Mouse (Mus musculus): ENCODE measurements around the gene Pmel. TPM values are rescaled to one million over a fixed set of nuclear protein-coding genes. Genes with fewer than 3 reads are reported as not detected.
A peak's percentile ranks its signal among the peaks of the same experiment; 100 is the strongest.

The Pmel gene
- polyA plus RNA-seq, 1 experiment from 2014 or later = 2.6 TPM

GRCm38 (mm10) chr10:128671148-128671547 lies 32.8 kb upstream of the Pmel start:
- no peak overlapping the region for H3K4me2 ChIP-seq
- peaks cover 13% of the 10 kb centered on the region; the same call in 1 of the 2 replicates for H3K36me3 ChIP-seq
- H3K4me1 ChIP-seq = peaks cover 21% of the 10 kb centered on the region
- no peak overlapping the region for H3K9ac ChIP-seq
- H3K27ac ChIP-seq (replicated peaks) = no peak overlapping the region
- 0 out of 2 replicates have a peak, but pooled peaks cover 6% of the 10 kb centered on the region for H3K27me3 ChIP-seq (replicated peaks)
- ATAC-seq (ENCODE audit: extremely low read depth, insufficient number of reproducible peaks, low FRiP score, low TSS enrichment) = no peak
- no peaks in the 10 kb centered on the region for H3K9me3 ChIP-seq
- 85% methylated on average over 9 of the region's 9 CpGs for WGBS
- no peak overlapping the region for H3K4me3 ChIP-seq

DNA sequence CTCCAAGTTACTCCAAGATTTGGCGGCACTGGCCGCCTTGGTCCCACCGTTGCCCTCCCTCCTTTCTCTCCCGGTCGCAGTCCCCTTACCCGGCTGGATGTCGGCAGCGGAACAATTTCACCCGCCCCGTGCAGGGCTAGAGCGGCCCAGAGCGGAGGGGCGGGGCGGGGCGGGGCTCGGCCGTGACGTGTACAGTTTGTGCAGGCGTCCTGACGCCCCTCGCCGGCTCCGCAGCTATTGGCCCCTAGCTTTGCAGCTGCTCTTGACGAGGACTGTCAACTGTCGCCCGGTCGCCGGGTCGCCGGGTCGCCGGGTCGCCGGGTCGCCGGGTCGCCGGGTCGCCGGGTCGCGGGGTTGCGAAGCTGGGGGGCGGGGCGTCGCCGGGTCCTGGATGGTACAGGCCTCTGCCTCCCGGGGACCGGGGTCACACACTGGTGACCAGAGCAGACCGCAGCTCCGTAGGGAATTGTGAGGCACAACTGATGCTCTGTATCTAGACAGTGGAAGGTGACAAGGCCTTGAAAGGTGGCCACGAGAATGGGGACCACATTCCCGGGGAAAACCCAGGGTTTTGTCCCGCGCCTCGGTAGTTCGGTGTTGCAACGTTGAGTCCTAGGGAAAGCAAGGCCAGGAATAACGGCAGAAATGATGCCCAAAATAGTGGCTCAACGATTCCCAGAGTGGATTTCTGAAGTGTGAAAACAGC lies 30.1 kb upstream of the Pmel start, which contains the start of gene Suox:
TSS of gene Suox (minus strand) at position 311 of the 706 bp plus-strand sequence.
- H3K4me3 ChIP-seq = peak within 1 kb of the TSS; percentile 77
- peak within 1 kb of the TSS; percentile 85 for H3K4me2 ChIP-seq
- peak; percentile 89 for ATAC-seq (ENCODE audit: extremely low read depth, insufficient number of reproducible peaks, low FRiP score, low TSS enrichment)
- 0 out of 2 replicates have a peak, but pooled peaks cover 6% of the 10 kb centered on the region for H3K27me3 ChIP-seq (replicated peaks)
- H3K4me1 ChIP-seq = peaks cover 15% of the 10 kb centered on the region
- H3K9ac ChIP-seq = peak within 1 kb of the TSS; percentile 84
- WGBS = under 1% methylated on average over 60 of the region's 60 CpGs
- no peaks in the 10 kb centered on the region for H3K9me3 ChIP-seq
- H3K27ac ChIP-seq (replicated peaks) = peak within 1 kb of the TSS; percentile 55
- H3K36me3 ChIP-seq = peaks cover 19% of the 10 kb centered on the region; the same call in 1 of the 2 replicates

DNA sequence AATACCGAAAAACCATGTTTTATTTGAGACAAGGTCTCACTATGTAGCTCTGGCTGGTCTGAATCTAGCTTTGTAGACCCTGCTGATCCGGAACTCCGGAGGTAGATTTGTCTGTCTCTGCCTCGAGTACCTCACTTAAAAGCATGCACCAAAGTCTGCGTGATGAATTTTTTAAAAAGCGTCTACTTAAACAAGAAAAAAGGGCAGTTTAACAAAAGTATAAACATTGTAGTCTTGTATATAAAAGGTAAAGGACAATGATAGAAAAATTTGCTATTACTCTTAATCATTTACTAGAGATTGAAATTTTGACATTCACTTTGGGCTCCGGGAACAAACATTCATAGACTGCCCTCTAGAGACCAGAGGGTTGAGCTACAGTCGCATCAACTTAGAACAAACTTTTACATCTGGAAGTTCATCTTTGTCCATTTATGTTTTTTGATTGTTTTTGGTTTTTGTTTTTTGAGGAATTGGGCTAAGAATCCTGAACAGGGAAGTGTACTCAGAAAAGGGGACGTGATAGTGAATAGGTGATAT lies 29.5 kb upstream of the Pmel start:
- WGBS = under 1% methylated on average over 9 of the region's 9 CpGs
- H3K4me1 ChIP-seq = peaks cover 12% of the 10 kb centered on the region

GRCm38 (mm10) chr10:128695411-128695991 lies 8.5 kb upstream of the Pmel start:
- peak overlapping the region; percentile 70 for H3K4me2 ChIP-seq
- H3K4me3 ChIP-seq = peak overlapping the region; percentile 91
- peak overlapping the region; percentile 99 for H3K27ac ChIP-seq (replicated peaks)
- peaks cover 41% of the 10 kb centered on the region for H3K4me1 ChIP-seq
- no peak; the same call in 1 of the 2 replicates for ATAC-seq (ENCODE audit: extremely low read depth, insufficient number of reproducible peaks, low FRiP score, low TSS enrichment)
- H3K9ac ChIP-seq = peak overlapping the region; percentile 97
- peaks cover 29% of the 10 kb centered on the region for H3K36me3 ChIP-seq
- under 1% methylated on average over 22 of the region's 22 CpGs for WGBS
- no peaks in the 10 kb centered on the region for H3K27me3 ChIP-seq (replicated peaks)
- no peaks in the 10 kb centered on the region for H3K9me3 ChIP-seq

More for the DNA sequence above, 29.5 kb upstream of the Pmel start:
- peak overlapping the region; percentile 55 for H3K27ac ChIP-seq (replicated peaks)
- H3K36me3 ChIP-seq = peaks cover 25% of the 10 kb centered on the region
- H3K9ac ChIP-seq = peak overlapping the region; percentile 84
- 0 out of 2 replicates have a peak, but pooled peaks cover 6% of the 10 kb centered on the region for H3K27me3 ChIP-seq (replicated peaks)
- peak overlapping the region; percentile 77 for H3K4me3 ChIP-seq
- no peak for ATAC-seq (ENCODE audit: extremely low read depth, insufficient number of reproducible peaks, low FRiP score, low TSS enrichment)
- H3K4me2 ChIP-seq = peak overlapping the region; percentile 85
- no peaks in the 10 kb centered on the region for H3K9me3 ChIP-seq

GRCm38 (mm10) chr10:128695992-128696807 lies 7.8 kb upstream of the Pmel start, which contains the start of gene Rab5b:
Gene Rab5b (minus strand): TSS chr10:128696264.
- peak within 1 kb of the TSS; percentile 99 for H3K27ac ChIP-seq (replicated peaks)
- peaks cover 41% of the 10 kb centered on the region for H3K4me1 ChIP-seq
- ATAC-seq (ENCODE audit: extremely low read depth, insufficient number of reproducible peaks, low FRiP score, low TSS enrichment) = peak; percentile 97
- H3K9me3 ChIP-seq = no peaks in the 10 kb centered on the region
- peak within 1 kb of the TSS; percentile 91 for H3K4me3 ChIP-seq
- no peaks in the 10 kb centered on the region for H3K27me3 ChIP-seq (replicated peaks)
- peak within 1 kb of the TSS; percentile 71 for H3K4me2 ChIP-seq
- H3K36me3 ChIP-seq = peaks cover 36% of the 10 kb centered on the region
- H3K9ac ChIP-seq = peak within 1 kb of the TSS; percentile 97
- WGBS = under 1% methylated on average over 40 of the region's 40 CpGs

- ATAC-seq (ENCODE audit: extremely low read depth, insufficient number of reproducible peaks, low FRiP score, low TSS enrichment) = no peak
- Histone ChIP-seq H3K36me3 (peaks cover 46% of the 10 kb centered on the region), H3K27me3 (replicated peaks) (no peaks in the 10 kb centered on the region), H3K27ac (replicated peaks) (peak overlapping the region; percentile 76), H3K4me3 (0 out of 2 replicates have a peak overlapping the region, but pooled peaks have one; percentile 44), H3K9me3 (no peaks in the 10 kb centered on the region), H3K4me2 (peak overlapping the region; percentile 71), H3K9ac (peak overlapping the region; percentile 58; the same call in 1 of the 2 replicates), H3K4me1 (peaks cover 42% of the 10 kb centered on the region)
- WGBS = 80% methylated on average over 6 of the region's 6 CpGs
These were observed 6.8 kb upstream of the Pmel start for GRCm38 (mm10) chr10:128697072-128697725.

DNA sequence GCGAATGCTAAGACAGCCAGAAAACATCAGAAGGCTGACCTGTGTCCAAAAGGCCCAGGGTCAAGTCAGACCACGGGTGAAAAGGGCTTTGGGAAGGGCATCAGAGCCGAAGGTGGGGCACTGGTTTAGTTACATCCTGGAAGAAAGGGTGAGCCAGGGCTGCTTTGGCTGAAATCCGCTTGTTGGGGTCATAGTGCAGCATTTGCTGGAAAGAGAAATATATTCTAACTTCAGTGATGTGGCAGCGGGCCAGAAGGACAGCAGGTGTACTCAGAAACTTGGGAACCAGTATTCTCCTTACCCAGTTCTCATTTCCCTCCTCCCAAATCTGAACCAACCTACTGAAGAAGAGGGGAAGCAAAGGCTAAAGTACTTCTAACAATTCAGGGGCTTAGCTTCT lies 5.0 kb upstream of the Pmel start:
- H3K36me3 ChIP-seq = peaks cover 59% of the 10 kb centered on the region
- H3K4me1 ChIP-seq = peaks cover 56% of the 10 kb centered on the region
- no peaks in the 10 kb centered on the region for H3K27me3 ChIP-seq (replicated peaks)
- H3K9me3 ChIP-seq = no peaks in the 10 kb centered on the region
- ATAC-seq (ENCODE audit: extremely low read depth, insufficient number of reproducible peaks, low FRiP score, low TSS enrichment) = no peak
- peak overlapping the region; percentile 55 for H3K9ac ChIP-seq
- 79% methylated on average over 5 of the region's 5 CpGs for WGBS
- H3K27ac ChIP-seq (replicated peaks) = peak overlapping the region; percentile 72
- no peak overlapping the region for H3K4me3 ChIP-seq
- H3K4me2 ChIP-seq = 0 out of 2 replicates have a peak overlapping the region, but pooled peaks have one; percentile 22

- H3K36me3 ChIP-seq = peaks cover 59% of the 10 kb centered on the region
- peak overlapping the region; percentile 72 for H3K27ac ChIP-seq (replicated peaks)
These were observed 4.4 kb upstream of the Pmel start for GRCm38 (mm10) chr10:128699611-128700010.

GRCm38 (mm10) chr10:128700712-128701111 lies 3.3 kb upstream of the Pmel start:
- Histone ChIP-seq H3K36me3 (peaks cover 59% of the 10 kb centered on the region), H3K27ac (replicated peaks) (no peak overlapping the region), H3K4me2 (no peak overlapping the region), H3K4me3 (no peak overlapping the region), H3K27me3 (replicated peaks) (no peaks in the 10 kb centered on the region), H3K9ac (no peak overlapping the region), H3K9me3 (no peaks in the 10 kb centered on the region), H3K4me1 (peaks cover 52% of the 10 kb centered on the region)
- no peak for ATAC-seq (ENCODE audit: extremely low read depth, insufficient number of reproducible peaks, low FRiP score, low TSS enrichment)
- WGBS = 89% methylated on average over 5 of the region's 5 CpGs

More at GRCm38 (mm10) chr10:128699611-128700010, 4.4 kb upstream of the Pmel start:
- ATAC-seq (ENCODE audit: extremely low read depth, insufficient number of reproducible peaks, low FRiP score, low TSS enrichment) = no peak
- H3K4me2 ChIP-seq = peak overlapping the region; percentile 22
- H3K4me1 ChIP-seq = peaks cover 53% of the 10 kb centered on the region
- peak overlapping the region; percentile 55; the same call in 1 of the 2 replicates for H3K9ac ChIP-seq
- 48% methylated on average over 11 of the region's 11 CpGs for WGBS
- no peaks in the 10 kb centered on the region for H3K27me3 ChIP-seq (replicated peaks)
- no peaks in the 10 kb centered on the region for H3K9me3 ChIP-seq
- H3K4me3 ChIP-seq = no peak overlapping the region

DNA sequence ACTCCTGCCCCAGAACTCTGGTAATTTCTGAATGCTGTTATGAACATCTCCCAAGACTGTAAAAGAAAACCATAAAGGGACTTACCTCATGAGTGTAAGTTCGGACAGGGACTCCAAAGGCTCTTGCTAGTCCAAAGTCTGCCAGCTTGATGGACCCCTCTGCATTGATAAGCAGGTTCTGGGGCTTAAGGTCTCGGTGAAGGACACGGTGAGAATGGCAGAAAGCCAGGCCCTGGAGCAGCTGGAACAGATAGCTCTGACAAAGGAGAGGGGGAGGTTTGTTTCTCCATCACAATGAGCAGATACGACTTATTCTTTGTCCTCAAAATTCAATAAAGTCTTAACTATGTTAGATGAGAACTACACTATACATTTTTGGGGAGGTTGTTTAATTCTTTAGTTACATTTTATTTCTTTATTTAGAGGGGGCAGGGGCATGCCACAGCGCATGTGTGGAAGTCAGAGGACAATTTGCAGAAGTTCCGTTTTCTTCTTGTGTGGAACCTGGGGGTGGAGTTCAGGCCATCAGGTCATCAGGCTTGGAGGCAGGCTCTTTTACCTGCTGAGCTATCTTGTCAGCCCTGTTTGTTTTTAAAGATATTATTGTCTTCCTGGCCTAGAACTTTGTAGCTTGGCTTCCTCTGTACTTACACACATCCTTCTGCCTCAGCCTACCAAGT lies 1.5 kb upstream of the Pmel start:
- ATAC-seq (ENCODE audit: extremely low read depth, insufficient number of reproducible peaks, low FRiP score, low TSS enrichment) = no peak
- Histone ChIP-seq H3K9ac (peak overlapping the region; percentile 65), H3K4me2 (peak overlapping the region; percentile 74; the same call in 1 of the 2 replicates), H3K27me3 (replicated peaks) (no peaks in the 10 kb centered on the region), H3K4me1 (peaks cover 51% of the 10 kb centered on the region), H3K9me3 (no peaks in the 10 kb centered on the region), H3K36me3 (peaks cover 57% of the 10 kb centered on the region), H3K4me3 (no peak overlapping the region), H3K27ac (replicated peaks) (0 out of 2 replicates have a peak overlapping the region, but pooled peaks have one; percentile 21)
- WGBS = 50% methylated on average over 6 of the region's 6 CpGs

All from heart, embryonic 13.5 days (tissue).